Mouse (Mus musculus) midbrain, postnatal 0 days (tissue): ENCODE measurements at regions not wholly inside any gene's neighbourhood (a gene's known extent, or its start where the extent isn't known, plus 50 kb on each side); places are given as distances from the start of the nearest gene placed in this dataset.
A peak's percentile ranks its signal among the peaks of the same experiment; 100 is the strongest.

Source experiments
- ATAC-seq: fragments of 200-750 bp; cut with Nextera tagmentation; 2 replicates; pipeline ENCODE4 v1.8.0; 2017; ENCODE audit warnings: moderate number of reproducible peaks, mild to moderate bottlenecking, moderate TSS enrichment, moderate library complexity; ENCODE audit not compliant: low FRiP score
- DNase-seq: peaks from one replicate; pipeline ENCODE4 v3.0.0-alpha.2; 2015; ENCODE audit warnings: low spot score
- H3K27ac ChIP-seq: fragments of 300-500 bp; sonication (generic); 2 replicates; pipeline ENCODE4 v1.5.1; 2014; ENCODE audit warnings: low read depth, mild to moderate bottlenecking, low read length, mixed read lengths
- H3K27me3 ChIP-seq: fragments of 300-500 bp; sonication (generic); 2 replicates; pipeline ENCODE4 v1.6.1; 2014; ENCODE audit warnings: low read length, control low read depth, mixed read lengths; ENCODE audit not compliant: insufficient read depth
- H3K36me3 ChIP-seq: fragments of 300-500 bp; sonication (generic); 2 replicates; pipeline ENCODE4 v1.6.1; 2014; ENCODE audit warnings: low read length, control low read depth, mixed read lengths; ENCODE audit not compliant: insufficient read depth
- H3K4me1 ChIP-seq: fragments of 300-500 bp; sonication (generic); 2 replicates; pipeline ENCODE4 v1.6.1; 2014; ENCODE audit warnings: mild to moderate bottlenecking, control low read depth, antibody characterized with exemption, low read length, mixed read lengths; ENCODE audit not compliant: insufficient read depth
- H3K4me2 ChIP-seq: fragments of 300-500 bp; sonication (generic); 2 replicates; pipeline ENCODE4 v1.6.1; 2014; ENCODE audit warnings: low read depth, mild to moderate bottlenecking, low read length, mixed read lengths; ENCODE audit not compliant: poor library complexity, severe bottlenecking
- H3K4me3 ChIP-seq: fragments of 300-500 bp; sonication (generic); 2 replicates; pipeline ENCODE4 v1.5.1; 2014; ENCODE audit warnings: low read depth, mild to moderate bottlenecking, low read length, moderate library complexity
- H3K9ac ChIP-seq: fragments of 300-500 bp; sonication (generic); replicated peaks from 2 replicates; pipeline ENCODE4 v1.6.1; 2014; ENCODE audit warnings: mild to moderate bottlenecking, low read length, moderate library complexity, mixed read lengths; ENCODE audit not compliant: poor library complexity, severe bottlenecking
- H3K9me3 ChIP-seq: fragments of 300-500 bp; sonication (generic); 2 replicates; pipeline ENCODE4 v1.6.1; 2016; ENCODE audit warnings: low read length, control low read depth
- CTCF ChIP-seq: IDR thresholded peaks from 2 replicates; pipeline ENCODE4 v1.5.1; 2016; ENCODE audit warnings: antibody characterized with exemption, mild to moderate bottlenecking
- whole genome bisulfite sequencing: fragments of 180-500 bp; shearing (Covaris S2); extraction: QIAGEN DNeasy Blood & Tissue Kit; methylation state at CpG from one replicate; pipeline ENCODE4 v1.1.7; 2014; 5-methylcytosine and 5-hydroxymethylcytosine counted together

GRCm38 (mm10) chr7:40422125-40422524 lies 476.0 kb upstream of the Vstm2b start:
- H3K4me3 ChIP-seq = no peak overlapping the region
- WGBS = 76% methylated on average over 4 of the region's 4 CpGs
- H3K4me2 ChIP-seq = no peak overlapping the region
- DNase-seq (peak; percentile 64), ATAC-seq (peak; percentile 34; the same call in 1 of the 2 replicates)
- no peak overlapping the region for H3K9ac ChIP-seq
- no peaks in the 10 kb centered on the region for H3K36me3 ChIP-seq
- H3K9me3 ChIP-seq = no peaks in the 10 kb centered on the region
- no peaks in the 10 kb centered on the region for H3K27me3 ChIP-seq
- no peaks in the 10 kb centered on the region for H3K4me1 ChIP-seq
- TF ChIP-seq CTCF = no peak
- no peak overlapping the region for H3K27ac ChIP-seq

- H3K4me1 ChIP-seq = no peaks in the 10 kb centered on the region
- no peak for TF ChIP-seq CTCF
- no peak overlapping the region for H3K9ac ChIP-seq
- H3K27ac ChIP-seq = no peak overlapping the region
- no peaks in the 10 kb centered on the region for H3K27me3 ChIP-seq
- H3K4me3 ChIP-seq = no peak overlapping the region
- ATAC-seq (no peak), DNase-seq (no peak)
- no peaks in the 10 kb centered on the region for H3K36me3 ChIP-seq
- no peaks in the 10 kb centered on the region for H3K9me3 ChIP-seq
- H3K4me2 ChIP-seq = no peak overlapping the region
- 97% methylated on average over 2 of the region's 2 CpGs for WGBS
Measured at GRCm38 (mm10) chr7:40429416-40429815, 468.7 kb upstream of the Vstm2b start.

GRCm38 (mm10) chr7:40433906-40434305 lies 464.2 kb upstream of the Vstm2b start:
- Histone ChIP-seq H3K4me3 (no peak overlapping the region), H3K36me3 (no peaks in the 10 kb centered on the region), H3K4me1 (no peaks in the 10 kb centered on the region), H3K27me3 (no peaks in the 10 kb centered on the region), H3K27ac (no peak overlapping the region), H3K4me2 (no peak overlapping the region), H3K9me3 (no peaks in the 10 kb centered on the region), H3K9ac (no peak overlapping the region)
- DNase-seq (no peak), ATAC-seq (no peak)
- 61% methylated on average over 2 of the region's 2 CpGs for whole genome bisulfite sequencing
- no peak for TF ChIP-seq CTCF

GRCm38 (mm10) chr7:40441128-40441527 lies 457.0 kb upstream of the Vstm2b start:
- Histone ChIP-seq H3K4me1 (no peaks in the 10 kb centered on the region), H3K27me3 (no peaks in the 10 kb centered on the region), H3K9me3 (no peaks in the 10 kb centered on the region), H3K9ac (no peak overlapping the region), H3K36me3 (no peaks in the 10 kb centered on the region), H3K4me2 (no peak overlapping the region), H3K4me3 (no peak overlapping the region), H3K27ac (no peak overlapping the region)
- WGBS = 20% methylated on average over 1 of the region's 1 CpGs
- TF ChIP-seq CTCF = no peak
- DNase-seq (no peak), ATAC-seq (no peak)

GRCm38 (mm10) chr7:40441786-40442185 lies 456.3 kb upstream of the Vstm2b start:
- Histone ChIP-seq H3K4me2 (no peak overlapping the region), H3K27ac (no peak overlapping the region), H3K4me1 (no peaks in the 10 kb centered on the region), H3K36me3 (no peaks in the 10 kb centered on the region), H3K4me3 (no peak overlapping the region), H3K9me3 (no peaks in the 10 kb centered on the region), H3K27me3 (no peaks in the 10 kb centered on the region), H3K9ac (no peak overlapping the region)
- ATAC-seq (no peak), DNase-seq (no peak)
- WGBS = 82% methylated on average over 3 of the region's 3 CpGs
- no peak for TF ChIP-seq CTCF

GRCm38 (mm10) chr7:40466382-40466781 lies 431.7 kb upstream of the Vstm2b start:
- Histone ChIP-seq H3K9ac (no peak overlapping the region), H3K27ac (no peak overlapping the region), H3K36me3 (no peaks in the 10 kb centered on the region), H3K9me3 (no peaks in the 10 kb centered on the region), H3K27me3 (no peaks in the 10 kb centered on the region), H3K4me2 (no peak overlapping the region), H3K4me3 (no peak overlapping the region), H3K4me1 (no peaks in the 10 kb centered on the region)
- WGBS = 87% methylated on average over 5 of the region's 5 CpGs
- ATAC-seq = no peak
- DNase-seq = peak; percentile 9
- TF ChIP-seq CTCF = no peak
